Mouse (Mus musculus) G1E (cell line): Measurements from ENCODE around the gene Btbd35f1. TPM values are rescaled to one million over a fixed set of nuclear protein-coding genes. Genes with fewer than 3 reads are reported as not detected.
"Not testable (repeated sequence)": the region's sequence is repeated elsewhere in the genome, so short reads cannot be mapped to it uniquely, and the experiment has no call there.

ENCODE experiments used
- ATAC-seq: 2 replicates; pipeline ENCODE4 v1.8.0; 2016; ENCODE audit warnings: mild to moderate bottlenecking; ENCODE audit not compliant: insufficient number of reproducible peaks, poor library complexity, low FRiP score, severe bottlenecking; ENCODE audit errors: extremely low read depth
- DNase-seq: peaks from one replicate; pipeline ENCODE4 v3.0.0; 2012; ENCODE audit warnings: low spot score
- H3K27me3 ChIP-seq: 2 replicates; pipeline ENCODE4 v1.6.1; 2012; ENCODE audit warnings: mild to moderate bottlenecking, low read length, inconsistent platforms; ENCODE audit not compliant: insufficient read depth
- H3K36me3 ChIP-seq: replicated peaks from 2 replicates; pipeline ENCODE3; 2012; ENCODE audit warnings: mild to moderate bottlenecking, inconsistent platforms
- H3K4me1 ChIP-seq: 2 replicates; pipeline ENCODE4 v1.6.1; 2012; ENCODE audit warnings: low read depth, low read length, inconsistent platforms, mixed read lengths; ENCODE audit not compliant: insufficient read depth
- H3K4me3 ChIP-seq: 2 replicates; pipeline ENCODE4 v1.5.1; 2012; ENCODE audit warnings: low read depth, mild to moderate bottlenecking, inconsistent platforms, low read length, moderate library complexity, mixed read lengths
- H3K9me3 ChIP-seq: replicated peaks from 2 replicates; pipeline ENCODE4 v1.6.1; 2012; ENCODE audit warnings: inconsistent platforms
- polyA plus RNA-seq: library from polyadenylated mRNA; stranded (reverse); fragments of >175 nt; gene quantifications from 2 replicates; pipeline ENCODE4 v1.2.3, GENCODE M21; 2012
- total RNA-seq, 2 experiments: library from RNA; stranded (forward) in 1 of 2; stranded (reverse) in 1 of 2; fragments of 200-1000 nt in 1 of 2; fragments of >200 nt in 1 of 2; fragmentation: Nextera tagmentation in 1 of 2; gene quantifications; 2 replicates each; pipeline ENCODE4 v1.2.3; 2014 to 2017

The Btbd35f1 gene
- total RNA-seq (2014; fragmentation: Nextera tagmentation) = not detected in 2 replicates
- 0.27 TPM in 1 of 2 replicates, not detected in the other for total RNA-seq (2017)
- not detected in 2 replicates for polyA plus RNA-seq

DNA sequence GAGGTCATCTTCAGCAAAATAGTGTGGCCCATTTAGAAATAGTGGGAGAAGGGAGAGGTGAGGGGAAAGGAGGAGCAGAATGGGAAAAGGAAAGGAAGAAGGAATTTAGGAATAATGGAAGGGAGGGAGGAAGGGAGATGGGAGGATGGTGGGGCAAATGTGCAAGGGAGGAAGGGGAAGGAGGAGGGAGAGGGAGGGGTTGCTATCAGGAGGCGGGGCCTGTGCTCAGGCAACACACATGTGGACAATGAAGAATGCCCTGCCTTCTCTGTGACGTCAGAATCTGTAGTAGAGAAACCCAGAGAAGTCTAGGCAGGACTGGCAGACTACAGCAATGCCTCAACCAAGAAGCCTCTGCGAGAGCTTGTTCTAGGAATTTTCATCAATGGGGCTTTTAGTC lies at the start of gene Btbd35f1:
Gene Btbd35f1 (plus strand): TSS at position 301 of the 400 bp plus-strand sequence.
- not testable (repeated sequence) for H3K4me1 ChIP-seq, H3K27me3 ChIP-seq, H3K4me3 ChIP-seq, H3K9me3 ChIP-seq, DNase-seq, ATAC-seq, H3K36me3 ChIP-seq

DNA sequence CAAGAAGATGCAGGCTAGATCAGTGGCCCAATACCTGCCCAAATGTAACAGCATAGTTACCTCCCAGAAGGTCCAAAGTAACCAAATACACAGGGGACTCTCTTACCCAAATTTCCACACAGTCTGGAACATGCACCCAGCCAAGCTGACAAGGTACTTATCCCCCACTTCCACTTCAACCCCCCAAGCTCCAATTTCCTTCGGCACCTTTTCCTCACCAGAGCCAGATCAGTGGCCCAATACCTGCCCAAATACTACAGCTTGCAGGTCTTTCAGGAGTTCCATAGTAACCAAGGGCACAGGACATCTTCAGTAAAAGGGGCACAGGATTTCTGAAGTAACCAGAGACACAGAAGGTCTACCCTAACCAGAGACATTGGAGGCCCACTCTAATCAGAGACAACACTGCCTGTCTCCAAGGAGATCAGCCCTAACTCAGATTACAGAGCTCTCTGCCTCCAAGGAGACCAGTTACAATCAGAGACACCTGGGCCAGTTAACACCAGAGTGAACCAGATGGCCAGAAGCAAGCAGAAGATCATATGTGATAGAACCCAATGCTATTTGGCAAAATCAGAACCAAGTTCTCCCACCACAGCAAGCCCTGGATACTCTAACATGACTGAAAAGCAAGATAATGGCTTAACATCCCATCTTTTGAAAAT lies 31.2 kb downstream of the Btbd35f1 start:
- H3K4me3 ChIP-seq, H3K27me3 ChIP-seq, DNase-seq, H3K36me3 ChIP-seq, H3K4me1 ChIP-seq, ATAC-seq, H3K9me3 ChIP-seq: not testable (repeated sequence)

DNA sequence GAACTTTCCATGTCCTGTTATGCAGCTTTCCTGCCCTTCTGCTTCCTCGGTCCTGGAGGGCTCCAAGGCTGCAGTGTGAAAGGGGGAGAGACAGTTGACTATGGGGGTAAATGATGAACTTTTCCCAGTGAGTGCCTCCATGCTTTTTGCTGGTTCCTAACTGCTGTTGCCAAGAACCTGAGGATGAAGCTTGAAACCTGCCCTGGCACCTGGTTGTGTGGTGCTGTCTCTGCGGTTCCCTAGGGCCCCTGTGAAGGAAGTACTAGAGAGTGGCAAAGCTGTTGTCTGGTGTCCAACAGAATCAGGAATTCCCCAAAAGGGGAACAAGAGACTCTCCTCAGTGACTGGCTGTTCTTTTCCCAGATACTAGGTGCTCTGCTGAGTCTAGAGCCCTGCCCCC lies 41.2 kb downstream of the Btbd35f1 start:
- not testable (repeated sequence) for H3K4me1 ChIP-seq, DNase-seq, H3K9me3 ChIP-seq, H3K4me3 ChIP-seq, H3K36me3 ChIP-seq, ATAC-seq, H3K27me3 ChIP-seq

DNA sequence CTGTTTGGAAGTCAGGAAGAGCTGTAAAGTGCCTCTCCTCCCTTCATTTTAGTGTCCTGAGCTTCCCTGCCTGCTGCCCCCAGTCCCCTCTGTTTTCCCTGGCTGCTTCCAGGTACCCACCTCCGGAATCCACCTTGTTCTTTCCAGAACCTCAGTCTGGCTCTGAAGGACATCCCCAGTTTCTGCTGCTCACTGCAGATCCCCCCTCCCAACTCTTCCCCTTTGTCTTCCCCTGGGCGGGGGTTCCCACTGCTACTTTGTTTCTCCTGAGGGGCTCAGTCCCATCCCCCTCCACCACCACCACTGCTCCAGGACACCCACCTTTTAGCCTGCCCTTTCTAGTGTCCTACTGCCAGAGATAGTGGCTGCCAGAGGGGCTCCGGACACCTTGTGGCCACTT lies 41.6 kb downstream of the Btbd35f1 start:
- not testable (repeated sequence) for DNase-seq, H3K4me1 ChIP-seq, H3K27me3 ChIP-seq, H3K36me3 ChIP-seq, H3K4me3 ChIP-seq, H3K9me3 ChIP-seq, ATAC-seq

Other genes starting within 250 kb of the Btbd35f1 start
- gene Gm5926, start 90.7 kb downstream of the Btbd35f1 start, total RNA-seq (2014; fragmentation: Nextera tagmentation) = not detected in 2 replicates
- gene Gm5926, start 90.7 kb downstream of the Btbd35f1 start, total RNA-seq (2017) = 0.27 TPM in 1 of 2 replicates, not detected in the other
- not detected in 2 replicates for gene Gm5926, start 90.7 kb downstream of the Btbd35f1 start, polyA plus RNA-seq
- not detected in 2 replicates for gene Btbd35f21, start 166.1 kb downstream of the Btbd35f1 start, total RNA-seq (2014; fragmentation: Nextera tagmentation)
- gene Btbd35f21, start 166.1 kb downstream of the Btbd35f1 start, total RNA-seq (2017) = 0.06 and 0.16 TPM in 2 replicates
- gene Btbd35f21, start 166.1 kb downstream of the Btbd35f1 start, polyA plus RNA-seq = not detected in 2 replicates